Mouse (Mus musculus) intestine, embryonic 14.5 days (tissue): Measurements from ENCODE around the gene Clic6. TPM values are rescaled to one million over a fixed set of nuclear protein-coding genes. Genes with fewer than 3 reads are reported as not detected.

Experiments
- ATAC-seq: fragments of 200-750 bp; cut with Nextera tagmentation; replicated peaks from 2 replicates; pipeline ENCODE4 v1.8.0; 2017; ENCODE audit warnings: low read depth, moderate number of reproducible peaks, moderate TSS enrichment, moderate library complexity; ENCODE audit not compliant: low FRiP score, low TSS enrichment
- DNase-seq: peaks from one replicate; pipeline ENCODE4 v3.0.0-alpha.2; 2018; ENCODE audit warnings: low spot score
- H3K27ac ChIP-seq: fragments of 300-500 bp; sonication (generic); 2 replicates; pipeline ENCODE4 v1.5.1; 2014; ENCODE audit warnings: low read depth, mild to moderate bottlenecking, control low read depth
- H3K27me3 ChIP-seq: fragments of 300-500 bp; sonication (generic); replicated peaks from 2 replicates; pipeline ENCODE4 v1.6.1; 2014; ENCODE audit warnings: low read length, control low read depth; ENCODE audit not compliant: control insufficient read depth, insufficient read depth
- H3K36me3 ChIP-seq: fragments of 300-500 bp; sonication (generic); 2 replicates; pipeline ENCODE4 v1.6.1; 2014; ENCODE audit warnings: low read length, control low read depth; ENCODE audit not compliant: control insufficient read depth, insufficient read depth
- H3K4me1 ChIP-seq: fragments of 300-500 bp; sonication (generic); replicated peaks from 2 replicates; pipeline ENCODE4 v1.6.1; 2014; ENCODE audit warnings: low read length, control low read depth, mixed read lengths; ENCODE audit not compliant: control insufficient read depth, insufficient read depth
- H3K4me2 ChIP-seq: fragments of 300-500 bp; sonication (generic); 2 replicates; pipeline ENCODE4 v1.6.1; 2014; ENCODE audit warnings: low read length
- H3K4me3 ChIP-seq: fragments of 300-500 bp; sonication (generic); 2 replicates; pipeline ENCODE4 v1.5.1; 2014; ENCODE audit warnings: low read depth, low read length, control low read depth, mixed read lengths
- H3K9ac ChIP-seq: fragments of 300-500 bp; sonication (generic); 2 replicates; pipeline ENCODE4 v1.6.1; 2014; ENCODE audit warnings: mild to moderate bottlenecking, low read length
- H3K9me3 ChIP-seq: fragments of 300-500 bp; sonication (generic); 2 replicates; pipeline ENCODE4 v1.6.1; 2016; ENCODE audit warnings: low read length, control low read depth; ENCODE audit not compliant: control insufficient read depth
- WGBS: fragments of 180-500 bp; shearing (Covaris S2); extraction: QIAGEN DNeasy Blood & Tissue Kit; methylation state at CpG from one replicate; pipeline ENCODE4 v1.1.7; 2014; 5-methylcytosine and 5-hydroxymethylcytosine counted together
- polyA plus RNA-seq: library from polyadenylated mRNA; unstranded; fragments of >200 nt; fragmentation: Nextera tagmentation; extraction: Ambion mirVana; gene quantifications from 2 replicates; pipeline ENCODE4 v1.2.1, GENCODE M21; 2014

The Clic6 gene
- polyA plus RNA-seq, 1 experiment from 2014 or later: 29.9 TPM

DNA sequence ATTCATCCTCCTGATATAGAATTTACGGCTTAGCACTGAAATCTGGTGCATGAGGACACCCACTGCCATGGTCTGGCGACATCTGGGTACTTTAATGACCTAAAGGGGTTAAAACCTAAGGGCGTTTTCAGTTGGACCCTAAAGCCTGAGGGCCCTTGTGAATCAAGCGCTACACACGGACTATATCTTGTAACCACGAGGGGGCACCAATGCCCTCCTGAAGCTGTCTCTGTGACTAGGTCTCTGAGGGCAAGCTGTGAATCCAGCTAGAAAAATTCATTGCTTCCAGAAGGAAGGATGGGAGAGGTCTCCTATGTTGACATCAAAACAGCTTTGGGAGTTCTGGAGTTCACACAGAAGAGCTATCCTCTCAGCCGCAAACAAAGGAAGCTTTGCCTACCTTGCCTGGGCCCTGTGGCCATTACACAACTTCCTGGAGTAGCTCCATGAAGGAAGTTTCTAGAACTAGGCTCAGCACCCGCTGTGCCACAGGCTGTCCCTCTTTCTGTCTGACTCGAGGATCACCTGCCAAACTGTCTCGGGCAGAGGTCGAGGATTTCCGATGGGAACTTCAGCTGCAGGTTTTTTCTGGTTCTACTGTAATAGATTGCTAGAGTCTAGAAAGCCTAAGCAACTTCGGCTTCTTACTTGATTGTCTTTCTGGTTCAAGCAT is 34.4 kb downstream of the Clic6 start:
- Histone ChIP-seq H3K4me2 (no peak overlapping the region), H3K9ac (no peak overlapping the region), H3K36me3 (no peaks in the 10 kb centered on the region), H3K27ac (no peak overlapping the region), H3K9me3 (no peaks in the 10 kb centered on the region), H3K27me3 (no peaks in the 10 kb centered on the region), H3K4me1 (0 out of 2 replicates have a peak, but pooled peaks cover 5% of the 10 kb centered on the region), H3K4me3 (no peak overlapping the region)
- DNase-seq: peak; percentile 70
- peak; percentile 29; the same call in 1 of the 2 replicates for ATAC-seq
- WGBS: 58% methylated on average over 13 of the region's 13 CpGs

DNA sequence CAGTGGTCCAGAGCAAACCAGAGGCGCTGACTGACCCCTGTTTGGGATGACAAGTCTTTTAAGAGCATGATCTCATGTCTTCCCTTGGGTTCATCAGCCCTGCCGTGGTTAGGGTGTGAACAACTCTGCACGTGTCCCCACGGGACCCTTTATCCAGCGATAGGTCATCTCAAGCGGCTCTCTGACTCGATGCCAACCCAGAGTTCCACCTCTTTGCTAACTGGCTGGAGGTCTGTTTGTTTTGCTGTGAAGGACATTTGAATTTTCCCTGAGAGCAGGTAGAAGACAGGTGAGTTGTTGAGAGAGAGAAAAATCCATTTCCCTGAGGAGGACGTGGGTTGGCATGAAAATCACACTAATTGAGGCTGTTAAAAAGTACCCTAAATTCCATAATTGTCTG is 37.8 kb downstream of the Clic6 start:
- Histone ChIP-seq H3K9me3 (no peaks in the 10 kb centered on the region), H3K4me3 (no peak overlapping the region), H3K4me2 (no peak overlapping the region), H3K27ac (no peak overlapping the region), H3K4me1 (0 out of 2 replicates have a peak, but pooled peaks cover 5% of the 10 kb centered on the region), H3K27me3 (no peaks in the 10 kb centered on the region), H3K9ac (no peak overlapping the region), H3K36me3 (no peaks in the 10 kb centered on the region)
- DNase-seq: no peak
- no peak for ATAC-seq
- 76% methylated on average over 8 of the region's 8 CpGs for WGBS

DNA sequence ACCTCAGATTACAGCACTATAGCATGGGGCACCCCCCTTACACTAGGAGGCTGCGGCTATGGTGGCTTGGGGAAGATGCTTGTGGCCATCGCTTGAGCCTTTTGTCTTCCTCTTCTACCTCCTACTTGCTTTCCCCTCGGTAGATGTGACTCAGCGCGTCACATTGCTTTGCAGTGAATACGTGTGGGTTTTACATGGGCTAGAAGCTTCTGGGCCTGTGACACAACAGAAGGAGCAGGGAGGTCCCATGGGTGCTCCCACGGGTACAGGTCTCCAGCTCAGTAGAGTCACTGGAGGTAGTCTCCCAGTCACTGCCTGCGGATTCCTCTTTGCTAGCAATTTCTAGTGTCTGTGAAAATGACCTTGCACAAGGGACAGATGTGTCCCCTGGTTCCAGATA is 39.1 kb downstream of the Clic6 start:
- Histone ChIP-seq H3K9me3 (peaks cover 4% of the 10 kb centered on the region), H3K27ac (no peak overlapping the region), H3K4me3 (no peak overlapping the region), H3K4me2 (no peak overlapping the region), H3K27me3 (no peaks in the 10 kb centered on the region), H3K36me3 (no peaks in the 10 kb centered on the region), H3K4me1 (0 out of 2 replicates have a peak, but pooled peaks cover 3% of the 10 kb centered on the region), H3K9ac (no peak overlapping the region)
- no peak for DNase-seq
- WGBS: 87% methylated on average over 8 of the region's 8 CpGs
- ATAC-seq: no peak

DNA sequence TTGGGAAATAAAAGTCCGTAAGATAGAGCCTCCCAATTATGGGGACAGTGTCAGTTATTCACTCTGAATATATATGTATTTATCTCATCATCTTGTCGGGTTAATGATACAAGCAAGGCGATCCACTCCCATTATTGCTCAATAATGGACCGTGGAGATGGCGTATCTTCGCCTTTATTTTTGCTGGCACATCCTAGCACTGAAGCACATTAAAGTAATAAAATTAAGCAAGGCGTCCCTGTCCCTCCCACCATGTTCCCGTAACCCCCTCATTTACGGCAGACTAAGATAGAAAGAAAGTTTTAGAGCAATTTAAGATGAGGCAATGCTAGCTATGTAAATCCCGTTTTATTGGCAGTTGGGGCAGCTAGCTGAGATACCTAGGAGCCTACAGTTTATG is 40.4 kb downstream of the Clic6 start:
- no peak for ATAC-seq
- DNase-seq: no peak

DNA sequence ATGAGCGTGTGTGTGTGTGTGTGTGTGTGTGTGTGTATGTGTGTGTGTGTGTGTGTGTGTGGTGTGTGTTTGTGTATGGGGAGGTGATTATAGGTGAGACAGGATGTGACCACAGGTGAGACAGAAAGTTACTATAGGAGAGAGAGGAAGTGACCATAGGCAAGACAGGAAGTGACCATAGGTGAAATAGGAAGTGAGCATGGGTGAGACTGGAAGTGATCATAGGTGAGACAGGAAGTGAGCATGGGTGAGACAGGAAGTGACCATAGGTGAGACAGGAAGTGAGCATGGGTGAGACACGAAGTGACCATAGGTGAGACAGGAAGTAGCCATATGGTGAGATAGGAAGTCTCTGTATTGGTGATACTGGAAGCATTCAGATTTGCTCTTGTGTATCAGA is 49.7 kb downstream of the Clic6 start:
- ATAC-seq: no peak
- H3K4me1 ChIP-seq: no peaks in the 10 kb centered on the region
- 83% methylated on average over 2 of the region's 2 CpGs for WGBS
- H3K9me3 ChIP-seq: no peaks in the 10 kb centered on the region
- H3K27ac ChIP-seq: no peak overlapping the region
- no peaks in the 10 kb centered on the region for H3K36me3 ChIP-seq
- no peak overlapping the region for H3K4me3 ChIP-seq
- DNase-seq: no peak
- H3K9ac ChIP-seq: no peak overlapping the region
- H3K27me3 ChIP-seq: no peaks in the 10 kb centered on the region
- H3K4me2 ChIP-seq: no peak overlapping the region

More for the DNA sequence above, 40.4 kb downstream of the Clic6 start:
- H3K36me3 ChIP-seq: no peaks in the 10 kb centered on the region
- 72% methylated on average over 10 of the region's 10 CpGs for WGBS
- H3K9ac ChIP-seq: no peak overlapping the region
- H3K27ac ChIP-seq: no peak overlapping the region
- no peaks in the 10 kb centered on the region for H3K27me3 ChIP-seq
- no peak overlapping the region for H3K4me3 ChIP-seq
- H3K4me2 ChIP-seq: no peak overlapping the region
- 0 out of 2 replicates have a peak, but pooled peaks cover under 1% of the 10 kb centered on the region for H3K4me1 ChIP-seq
- H3K9me3 ChIP-seq: peaks cover 4% of the 10 kb centered on the region

DNA sequence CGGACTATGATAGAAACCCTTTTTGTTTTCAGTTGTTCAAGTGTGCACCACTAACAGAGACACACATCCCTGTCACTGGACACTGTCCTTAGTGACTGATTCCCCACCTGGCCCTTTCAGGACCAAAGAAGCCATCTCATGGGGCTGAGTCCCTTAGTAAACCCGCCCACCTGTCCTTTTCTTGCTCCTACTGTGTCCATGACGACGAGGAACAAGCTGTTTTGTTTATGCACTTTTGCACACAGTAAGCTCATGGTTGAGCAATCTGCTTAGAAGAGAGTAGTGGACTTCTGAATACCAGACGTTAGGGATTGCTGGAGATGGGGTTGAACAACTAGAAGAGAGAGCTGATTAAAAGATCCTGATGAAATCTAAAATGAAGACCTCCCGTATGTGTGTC is 52.8 kb downstream of the Clic6 start:
- ATAC-seq: no peak
- H3K27me3 ChIP-seq: no peaks in the 10 kb centered on the region
- WGBS: 76% methylated on average over 6 of the region's 6 CpGs
- no peaks in the 10 kb centered on the region for H3K9me3 ChIP-seq
- H3K4me2 ChIP-seq: no peak overlapping the region
- H3K27ac ChIP-seq: no peak overlapping the region
- H3K4me3 ChIP-seq: no peak overlapping the region
- no peak for DNase-seq
- H3K36me3 ChIP-seq: no peaks in the 10 kb centered on the region
- no peaks in the 10 kb centered on the region for H3K4me1 ChIP-seq
- H3K9ac ChIP-seq: no peak overlapping the region

DNA sequence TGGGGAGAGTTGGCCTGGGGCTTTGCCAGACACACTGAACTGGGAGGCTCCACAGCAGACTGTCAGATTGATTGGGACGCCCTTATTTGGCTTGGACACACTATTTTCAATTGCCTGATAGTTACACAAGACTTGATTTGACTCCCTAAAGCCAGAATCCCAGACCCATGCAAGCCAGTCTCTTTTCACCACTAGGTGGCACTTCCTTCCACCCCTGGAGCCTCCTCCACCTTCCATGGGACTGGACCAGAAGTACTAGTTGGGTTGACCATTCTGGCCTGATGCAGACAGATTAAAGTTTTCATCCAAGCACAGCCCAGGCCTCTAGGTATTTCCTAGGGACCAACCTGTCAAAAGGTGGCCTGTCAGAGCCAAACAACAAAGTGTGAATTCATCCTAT is 58.7 kb downstream of the Clic6 start:
- Histone ChIP-seq H3K4me2 (no peak overlapping the region), H3K27ac (no peak overlapping the region)

DNA sequence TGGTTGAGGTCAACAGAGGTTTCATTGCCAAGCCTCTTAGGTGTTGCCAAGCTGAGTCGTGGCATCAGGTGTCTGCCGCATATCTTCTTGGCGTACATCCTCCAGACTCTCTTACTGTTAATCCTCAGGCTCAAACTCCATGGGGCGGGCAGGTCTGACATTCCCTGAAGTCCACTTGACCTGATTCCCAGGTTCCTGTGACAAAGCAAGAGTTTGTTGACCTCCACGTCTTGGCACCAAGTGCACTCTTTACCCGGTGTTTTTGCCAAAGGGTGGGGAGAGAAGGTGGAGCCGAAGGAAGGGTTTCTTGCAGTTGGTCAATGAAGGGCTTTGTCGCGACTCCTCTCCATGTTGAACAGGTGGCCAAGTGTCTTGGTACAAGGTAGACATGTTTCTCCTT is 63.1 kb downstream of the Clic6 start:
- no peak overlapping the region for H3K27ac ChIP-seq
- no peak overlapping the region for H3K9ac ChIP-seq
- H3K4me2 ChIP-seq: no peak overlapping the region
- 94% methylated on average over 9 of the region's 9 CpGs for WGBS
- ATAC-seq: no peak
- no peaks in the 10 kb centered on the region for H3K36me3 ChIP-seq
- no peaks in the 10 kb centered on the region for H3K4me1 ChIP-seq
- no peak for DNase-seq
- no peaks in the 10 kb centered on the region for H3K9me3 ChIP-seq
- no peaks in the 10 kb centered on the region for H3K27me3 ChIP-seq
- no peak overlapping the region for H3K4me3 ChIP-seq

More for the DNA sequence above, 58.7 kb downstream of the Clic6 start:
- no peaks in the 10 kb centered on the region for H3K36me3 ChIP-seq
- WGBS: 48% methylated on average over 1 of the region's 1 CpGs
- no peaks in the 10 kb centered on the region for H3K4me1 ChIP-seq
- ATAC-seq (no peak), DNase-seq (peak; percentile 59)
- H3K4me3 ChIP-seq: no peak overlapping the region
- no peaks in the 10 kb centered on the region for H3K27me3 ChIP-seq
- no peak overlapping the region for H3K9ac ChIP-seq
- no peaks in the 10 kb centered on the region for H3K9me3 ChIP-seq
